Mouse (Mus musculus) yolk sac, embryonic 10.5 days (tissue): ENCODE results near the gene Dusp18.

Experiments used
- DNase-seq: peaks from one replicate; pipeline ENCODE4 v3.0.0-alpha.2; 2017; ENCODE audit warnings: low spot score

The Dusp18 gene

DNA sequence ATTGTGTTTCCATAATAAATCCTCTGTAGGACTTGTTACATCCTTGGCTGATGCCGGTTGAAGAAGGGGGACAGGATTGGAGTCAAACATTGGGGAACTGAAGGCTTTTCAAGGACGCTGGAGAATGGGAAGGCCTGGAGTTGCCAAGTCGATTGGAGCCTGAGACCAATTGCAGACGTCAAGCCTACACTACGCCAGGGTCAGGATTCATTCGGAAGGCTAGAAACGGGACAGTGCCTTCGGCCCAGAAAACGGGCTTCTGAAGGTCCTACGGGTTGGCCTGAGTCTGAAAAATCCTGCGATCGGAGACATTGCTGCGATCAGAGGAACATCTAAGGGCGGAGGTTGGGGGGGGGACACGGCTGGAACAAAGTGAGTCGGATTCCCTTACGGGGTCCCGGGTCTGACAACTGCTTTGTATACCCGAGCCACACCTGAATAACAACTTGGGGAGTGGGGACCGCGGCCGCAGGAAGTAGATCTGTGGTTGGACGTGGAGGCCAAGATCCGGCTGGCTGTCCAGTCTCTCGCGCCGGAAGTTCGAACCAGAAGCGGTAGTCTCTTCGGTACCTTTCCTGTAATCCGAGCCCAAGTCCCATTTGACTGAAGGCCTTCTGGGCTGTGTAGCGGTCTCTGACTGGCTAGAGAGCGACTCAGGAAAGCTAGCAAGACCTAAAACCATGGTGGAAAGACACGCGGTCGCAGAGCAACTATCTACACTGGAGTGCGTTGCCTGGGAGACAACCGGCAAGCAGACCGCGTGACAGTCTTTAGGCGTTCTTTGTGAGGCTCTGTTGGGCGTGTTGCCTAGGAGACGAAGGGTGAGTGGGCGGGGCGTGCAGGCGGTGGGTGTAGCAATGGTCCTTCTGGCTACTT lies at the start of gene Dusp18, which contains the start of gene 4921536K21Rik:
Gene Dusp18 (plus strand): TSS at position 835 of the 876 bp plus-strand sequence.
Gene 4921536K21Rik (minus strand): TSS at position 693 of the 876 bp plus-strand sequence.
- peak; percentile 95 for DNase-seq

GRCm38 (mm10) chr11:3846351-3846750 lies 48.7 kb upstream of the Dusp18 start:
- DNase-seq = no peak

GRCm38 (mm10) chr11:3849469-3850314 lies 45.3 kb upstream of the Dusp18 start:
- no peak for DNase-seq

- no peak for DNase-seq
Measured at GRCm38 (mm10) chr11:3850315-3850614, 44.8 kb upstream of the Dusp18 start.

- DNase-seq = no peak
Measured at GRCm38 (mm10) chr11:3850746-3851277, 44.2 kb upstream of the Dusp18 start.

- DNase-seq = no peak
Measured at GRCm38 (mm10) chr11:3851872-3852271, 43.2 kb upstream of the Dusp18 start.

DNA sequence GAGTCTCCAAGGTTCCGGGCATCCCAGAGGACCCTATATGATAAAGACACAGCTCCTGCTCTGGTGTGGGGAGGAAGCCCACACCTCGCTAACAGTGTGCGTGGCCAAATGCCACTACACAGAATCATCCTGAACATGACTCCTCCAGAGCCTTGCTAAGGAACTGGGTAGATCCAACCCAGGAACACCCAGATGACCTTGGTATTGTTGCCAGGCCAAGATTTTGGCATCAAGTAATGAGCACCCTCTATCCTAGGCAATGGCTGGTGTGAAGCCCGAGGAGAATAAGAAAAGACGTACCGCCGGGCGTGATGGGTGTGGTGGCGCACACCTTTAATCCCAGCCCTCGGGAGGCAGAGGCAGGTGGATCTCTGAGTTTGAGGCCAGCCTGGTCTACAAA lies 42.0 kb upstream of the Dusp18 start:
- DNase-seq = no peak

DNA sequence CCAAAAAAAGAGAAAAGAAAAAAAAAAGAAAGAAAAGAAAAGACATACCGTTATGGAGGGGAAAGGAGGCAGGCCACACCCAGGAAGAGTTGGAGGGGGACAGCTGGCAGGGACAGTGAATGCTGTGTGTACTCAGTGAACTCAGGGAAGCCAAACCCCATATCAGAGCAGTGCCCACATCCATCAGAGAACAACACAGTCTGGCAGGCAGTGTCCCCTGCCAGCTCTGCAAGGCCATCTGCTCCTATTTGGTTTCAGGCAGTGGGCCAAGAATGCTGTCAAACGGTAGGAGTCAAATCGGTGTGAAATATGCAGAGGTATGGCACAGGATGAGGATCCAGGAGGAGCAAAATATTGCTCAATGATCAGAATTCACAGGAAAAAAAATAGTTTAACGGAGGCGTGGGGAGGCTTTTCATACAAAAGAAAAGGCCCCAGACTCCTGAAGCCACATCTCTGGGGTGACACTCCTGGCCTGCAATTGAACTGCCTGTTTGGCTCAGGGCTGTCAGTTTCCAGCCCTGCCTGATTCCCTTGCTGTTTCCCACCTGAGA lies 41.5 kb upstream of the Dusp18 start:
- no peak for DNase-seq

DNA sequence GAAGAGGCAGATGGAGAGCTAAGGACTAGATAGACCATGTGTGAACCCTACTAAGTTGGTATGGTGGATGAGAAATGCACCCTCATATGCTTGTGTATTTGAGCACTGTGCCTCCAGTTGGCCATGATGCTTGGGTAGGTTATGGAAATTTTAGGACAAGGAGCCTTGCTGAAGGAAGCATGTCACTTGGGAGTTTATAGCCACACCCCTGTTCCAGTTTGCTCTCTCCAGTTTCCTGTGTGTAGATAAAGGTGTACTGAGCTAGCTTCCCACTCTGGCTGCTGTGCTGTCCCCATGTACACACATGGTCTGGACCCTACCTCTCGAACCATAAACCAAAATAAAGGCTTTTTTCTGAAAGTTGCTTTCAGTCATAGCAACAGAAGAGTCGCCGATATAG lies 40.9 kb upstream of the Dusp18 start:
- no peak for DNase-seq

DNA sequence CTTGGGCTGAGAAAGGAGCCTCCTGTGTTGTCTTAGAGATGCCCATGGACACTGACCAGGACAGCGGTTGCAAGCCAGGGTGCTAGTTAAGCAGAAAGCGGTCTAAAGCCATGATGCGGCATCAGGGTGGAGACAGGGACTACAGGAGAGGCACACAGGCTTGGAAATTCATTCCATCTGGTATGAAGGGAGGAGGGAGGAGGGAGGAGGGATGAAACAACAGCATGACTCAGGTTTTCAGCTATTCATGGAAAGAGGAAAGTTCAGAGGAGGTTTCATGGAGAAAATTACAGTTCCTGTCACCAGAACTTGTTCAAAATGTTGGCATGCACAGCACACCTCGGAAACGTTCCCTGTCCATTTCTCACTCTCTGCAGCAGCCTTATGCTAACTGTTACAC lies 39.2 kb upstream of the Dusp18 start:
- no peak for DNase-seq

DNA sequence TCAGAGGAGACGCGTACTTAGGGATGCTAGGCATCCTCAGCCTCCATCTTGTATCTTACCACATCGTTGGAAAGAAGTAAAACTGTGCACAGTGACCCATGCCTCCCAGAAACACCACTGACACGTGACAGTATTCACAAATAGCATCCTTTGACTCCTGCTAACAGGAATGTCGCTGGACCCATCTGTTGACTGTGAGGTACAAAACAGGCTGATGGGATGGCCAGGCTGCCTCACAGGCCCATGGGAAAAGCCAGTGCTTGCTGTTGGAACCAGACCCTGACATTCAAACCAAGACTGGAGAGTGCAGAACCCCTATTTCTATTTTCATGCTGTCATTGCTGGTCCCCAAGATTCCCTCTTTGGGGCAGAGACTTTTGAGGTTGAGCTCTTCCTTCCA lies 37.1 kb upstream of the Dusp18 start:
- no peak for DNase-seq

DNA sequence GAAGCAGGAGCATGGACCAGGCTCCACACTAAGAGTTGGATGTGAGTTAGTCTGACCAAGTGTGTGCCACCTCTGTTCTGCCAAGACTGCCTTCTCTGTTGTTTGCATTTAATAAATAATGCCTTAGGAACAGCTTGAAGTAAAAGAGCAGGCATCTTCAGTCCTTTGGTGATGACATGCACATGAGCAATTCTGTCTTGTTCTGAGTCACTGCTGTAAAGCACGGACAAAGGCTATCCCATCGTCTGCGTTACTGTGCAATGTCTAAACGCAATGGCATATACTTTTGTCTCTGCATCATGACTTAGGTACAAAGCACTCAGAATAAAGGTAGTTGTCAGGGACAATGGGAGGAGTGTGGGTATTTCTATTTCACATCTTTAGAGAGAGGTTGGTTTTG lies 35.3 kb upstream of the Dusp18 start:
- DNase-seq = no peak

DNA sequence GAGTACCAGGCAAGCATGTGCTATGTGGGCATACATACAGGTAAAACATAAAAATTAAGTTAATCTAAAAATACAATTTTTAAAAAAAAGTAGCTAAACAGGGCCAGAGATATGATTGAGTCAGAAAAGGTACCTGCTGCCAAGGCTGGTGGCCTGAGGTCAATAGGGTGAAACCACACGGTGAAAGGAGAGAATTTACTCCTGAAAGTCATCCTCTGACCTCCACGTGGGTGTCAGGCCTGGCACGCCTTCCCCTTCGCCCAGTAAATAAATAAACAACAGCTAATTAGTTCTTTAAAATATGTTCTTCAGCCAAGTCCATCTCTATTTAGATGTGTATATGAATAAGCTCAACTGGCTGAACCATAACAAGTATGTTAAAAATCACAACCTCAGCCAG lies 34.7 kb upstream of the Dusp18 start:
- no peak for DNase-seq

DNA sequence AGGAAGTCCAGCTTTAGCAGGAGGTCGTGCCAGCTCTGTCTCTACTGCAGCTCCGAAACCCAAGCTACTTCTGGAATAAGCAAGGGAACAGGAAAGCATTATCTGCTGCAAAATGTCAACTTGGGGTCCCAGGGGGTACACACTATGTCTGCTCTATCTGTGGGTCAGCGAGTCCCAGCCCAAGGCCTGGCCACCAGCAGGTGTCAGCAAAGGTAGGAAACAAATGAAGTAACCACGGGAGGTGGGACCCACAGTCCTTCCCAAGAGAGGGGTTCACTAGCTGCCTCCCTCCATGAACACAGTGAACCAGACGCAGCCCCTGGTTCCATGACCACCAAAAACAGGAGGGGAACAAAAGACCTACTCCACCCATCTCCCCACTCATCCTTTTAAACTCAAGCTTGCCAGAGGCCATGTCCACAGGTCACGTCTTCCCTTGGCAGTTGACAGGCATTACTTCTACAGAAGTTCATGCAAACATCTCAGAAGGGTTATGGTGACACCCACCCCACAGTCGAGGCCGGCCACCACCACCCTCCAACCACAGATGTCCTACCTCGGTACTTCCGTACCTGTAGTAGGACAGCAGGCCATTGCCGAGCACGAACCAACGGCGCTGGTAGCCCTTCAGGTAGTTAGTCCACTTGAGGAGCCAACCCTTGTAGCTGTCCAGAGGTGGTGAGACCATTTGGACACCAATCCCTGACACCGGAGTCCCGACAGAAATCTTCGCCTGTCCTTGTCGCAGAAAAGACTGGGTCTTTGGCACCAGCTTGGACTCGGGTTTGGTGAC lies 32.2 kb upstream of the Dusp18 start:
- DNase-seq = no peak

GRCm38 (mm10) chr11:3863454-3864112 lies 31.5 kb upstream of the Dusp18 start, which contains the start of gene Osbp2:
Gene Osbp2, minus strand, starts transcription at chr11:3863903.
- DNase-seq = peak; percentile 88

DNA sequence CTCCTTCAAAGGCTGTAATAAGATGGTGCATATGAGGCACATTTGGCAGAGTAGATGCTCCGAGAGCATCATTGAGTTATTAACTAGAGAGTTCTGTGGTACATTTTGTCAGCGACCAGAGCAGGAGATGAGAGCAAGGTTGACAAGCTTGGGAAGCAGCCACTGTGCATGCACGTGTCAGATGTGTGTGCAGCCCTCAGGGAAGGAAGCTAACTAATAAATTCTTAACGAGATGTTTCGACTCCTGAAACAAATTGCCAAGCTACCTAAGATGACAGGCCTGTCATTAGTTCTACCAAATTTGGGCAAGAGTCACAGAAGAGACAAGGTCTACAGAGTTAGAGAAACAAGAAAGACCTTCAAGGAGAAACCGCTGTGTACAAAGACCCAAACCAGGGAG lies 30.7 kb upstream of the Dusp18 start:
- no peak for DNase-seq

GRCm38 (mm10) chr11:3876419-3876818 lies 18.6 kb upstream of the Dusp18 start:
- no peak for DNase-seq

- no peak for DNase-seq
Measured at GRCm38 (mm10) chr11:3878660-3879059, 16.4 kb upstream of the Dusp18 start.

DNA sequence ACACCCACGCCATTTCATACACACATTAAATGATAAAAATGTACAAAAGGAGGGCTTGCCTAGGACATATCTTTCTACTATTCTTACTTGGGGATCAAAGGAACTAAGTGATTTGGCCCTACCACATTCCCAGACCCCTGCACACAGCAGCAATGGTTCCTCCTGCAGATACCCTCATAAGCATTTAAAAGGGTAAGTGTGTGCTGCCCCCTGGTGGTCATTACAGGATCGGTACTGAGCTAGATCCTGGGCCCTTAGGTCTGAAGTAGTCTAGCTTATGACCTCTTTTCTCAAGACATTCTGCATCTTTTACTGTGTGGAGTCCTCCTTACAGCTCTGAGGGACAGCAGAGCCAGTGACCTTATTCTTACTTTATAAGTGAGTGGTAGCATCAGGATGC lies 15.2 kb upstream of the Dusp18 start:
- peak; percentile 36 for DNase-seq

- DNase-seq = no peak
Measured at GRCm38 (mm10) chr11:3883711-3884110, 11.3 kb upstream of the Dusp18 start.

DNA sequence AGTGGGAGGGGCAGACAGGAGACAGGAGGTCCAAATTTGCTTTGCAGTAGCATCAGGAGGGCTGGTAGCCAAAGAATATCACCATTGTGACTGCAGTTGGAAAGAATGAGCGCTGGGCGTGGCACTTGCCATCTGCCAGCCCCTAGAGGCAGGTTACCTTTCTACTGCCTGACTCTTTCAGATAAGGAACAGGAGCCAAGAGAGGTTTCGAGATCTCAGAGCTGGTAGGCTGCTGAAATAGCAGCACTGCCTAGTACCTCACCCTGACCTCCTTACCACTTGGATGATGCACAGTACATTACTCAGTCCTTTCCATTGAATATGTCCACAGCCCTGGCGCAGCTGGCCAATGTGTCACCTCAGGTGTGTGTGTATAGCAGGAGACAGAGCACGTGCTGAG lies 7.7 kb upstream of the Dusp18 start:
- no peak for DNase-seq
